ENCODE assay signal across 24 mouse cellular contexts in the genomic region with DNA sequence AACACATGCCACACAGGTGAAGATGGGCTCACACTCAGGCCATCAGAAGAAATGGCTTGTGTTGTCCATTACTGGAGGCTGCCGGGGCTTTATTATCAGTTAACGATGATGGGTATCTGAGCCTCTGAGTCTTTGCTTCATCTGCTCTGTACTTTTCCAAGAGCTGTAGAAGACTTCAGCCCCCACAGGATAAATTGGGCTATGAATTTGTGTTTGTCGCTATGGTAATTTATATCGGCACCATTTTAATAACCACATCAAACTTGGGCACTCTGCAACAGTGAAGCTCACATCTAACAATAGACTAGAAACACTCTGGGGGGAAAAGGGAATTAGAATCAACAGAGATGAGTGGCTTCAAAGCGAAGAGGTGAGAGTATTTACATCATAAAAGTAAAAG.
A peak's percentile ranks its signal among the peaks of the same experiment; 100 is the strongest.
DNase-seq lines count a peak whose midpoint lies in the region; ATAC-seq and TF ChIP-seq lines count a peak whose summit lies in the region.
"Had no signal": no experiment of that assay in that cellular context is flagged by ENCODE, and none has a peak within 500 bp of the region (broad histone marks: within the 10 kb centered on the region; RNA-seq: fewer than 3 reads in every experiment).

No protein-coding gene starts in this region.

- H3K27ac ChIP-seq in cortical plate, adult 2 months (ENCODE audit: insufficient read depth, low read length) = peak overlapping the region; percentile 95
- no peak overlapping the region for H3K27ac ChIP-seq in hindbrain, embryonic 14.5 days
- H3K27ac ChIP-seq: embryonic facial prominence, embryonic 13.5 days; embryonic facial prominence, embryonic 15.5 days; forebrain, embryonic 10.5 days; forebrain, embryonic 12.5 days had no signal

- no peaks in the 10 kb centered on the region for H3K9me3 ChIP-seq in hindbrain, embryonic 14.5 days (ENCODE audit: control insufficient read depth, low read length)
- H3K9me3 ChIP-seq: embryonic facial prominence, embryonic 13.5 days; embryonic facial prominence, embryonic 15.5 days; forebrain, embryonic 10.5 days; forebrain, embryonic 12.5 days had no signal

- peak; percentile 39 for DNase-seq in heart, adult 11 months
- DNase-seq in heart, postnatal 14 days = no peak
- peak; percentile 21 for DNase-seq in layer of hippocampus, adult 9-11 months
- DNase-seq in layer of hippocampus, postnatal 36 days = no peak
- DNase-seq in left cerebral cortex, postnatal 14 days (ENCODE audit: low spot score in 2 of 2) = peak; percentile 35 to 68
- DNase-seq in left cerebral cortex, postnatal 4 days = no peak
- no peak for DNase-seq in hindbrain, embryonic 14.5 days (ENCODE audit: low spot score)
- DNase-seq: adrenal gland, adult 2 months; adrenal gland, postnatal 10 days; adrenal gland, postnatal 25 days; cerebellum, adult 11-12 months; cerebellum, adult 2 months; cerebellum, adult 9-10 months; cerebellum, postnatal 10 days; cerebellum, postnatal 25 days; embryo, embryonic 11 days had no signal

- no peak overlapping the region for H3K4me2 ChIP-seq in hindbrain, embryonic 14.5 days (replicated peaks)
- H3K4me2 ChIP-seq: embryonic facial prominence, embryonic 13.5 days; embryonic facial prominence, embryonic 15.5 days; forebrain, embryonic 12.5 days had no signal

- no peak overlapping the region for H3K9ac ChIP-seq in hindbrain, embryonic 14.5 days
- H3K9ac ChIP-seq: embryonic facial prominence, embryonic 13.5 days; embryonic facial prominence, embryonic 15.5 days; forebrain, embryonic 12.5 days had no signal

- no peak overlapping the region for H3K4me3 ChIP-seq in cortical plate, adult 2 months (ENCODE audit: insufficient read depth, low read length)
- H3K4me3 ChIP-seq in hindbrain, embryonic 14.5 days (replicated peaks; ENCODE audit: low read length) = no peak overlapping the region
- H3K4me3 ChIP-seq: embryonic facial prominence, embryonic 13.5 days; embryonic facial prominence, embryonic 15.5 days; erythroblast, embryonic 14.5 days; forebrain, embryonic 10.5 days; forebrain, embryonic 12.5 days had no signal

- TF ChIP-seq POLR2A in cortical plate, adult 2 months (IDR thresholded peaks at IDR 0.05; ENCODE audit: extremely low read depth, insufficient read depth, low read length) = no peak

- intact Hi-C loops in heart, postnatal 14 days (cut with DNase I) = no loop called here
- intact Hi-C loops in left cerebral cortex, postnatal 14 days (cut with DNase I) = no loop called here
- intact Hi-C loops in left cerebral cortex, postnatal 4 days (cut with DNase I) = no loop called here

- WGBS in hindbrain, embryonic 14.5 days = 90% methylated on average over 5 of the region's 5 CpGs

- peaks cover 7% of the 10 kb centered on the region for H3K4me1 ChIP-seq in cortical plate, adult 2 months (ENCODE audit: control insufficient read depth, insufficient read depth, low read length)
- no peaks in the 10 kb centered on the region for H3K4me1 ChIP-seq in hindbrain, embryonic 14.5 days (replicated peaks; ENCODE audit: control insufficient read depth, insufficient read depth, low read length)
- H3K4me1 ChIP-seq: embryonic facial prominence, embryonic 13.5 days; embryonic facial prominence, embryonic 15.5 days; forebrain, embryonic 10.5 days; forebrain, embryonic 12.5 days had no signal

- no peaks in the 10 kb centered on the region for H3K36me3 ChIP-seq in hindbrain, embryonic 14.5 days (replicated peaks; ENCODE audit: control insufficient read depth, insufficient read depth)
- H3K36me3 ChIP-seq: embryonic facial prominence, embryonic 13.5 days; embryonic facial prominence, embryonic 15.5 days; forebrain, embryonic 10.5 days; forebrain, embryonic 12.5 days had no signal

- H3K27me3 ChIP-seq in hindbrain, embryonic 14.5 days (ENCODE audit: control insufficient read depth, insufficient read depth, low read length) = no peaks in the 10 kb centered on the region
- H3K27me3 ChIP-seq: embryonic facial prominence, embryonic 13.5 days; embryonic facial prominence, embryonic 15.5 days; forebrain, embryonic 12.5 days had no signal

- no peak for TF ChIP-seq CTCF in cortical plate, adult 2 months (IDR thresholded peaks at IDR 0.05; ENCODE audit: extremely low read depth, insufficient read depth, low read length)

- no peak for ATAC-seq in hindbrain, embryonic 14.5 days (ENCODE audit: low FRiP score)
- ATAC-seq: forebrain, embryonic 14.5 days; forebrain, embryonic 16.5 days had no signal

Comparison
In these comparisons a context has a peak if more than half of its experiments do, and no peak if none do; other contexts are left out.
1. DNase-seq: peak in heart, adult 11 months (single experiment), layer of hippocampus, adult 9-11 months (single experiment) and left cerebral cortex, postnatal 14 days (2 of 2); none in heart, postnatal 14 days (0 of 2), layer of hippocampus, postnatal 36 days (0 of 2), left cerebral cortex, postnatal 4 days (single experiment) and hindbrain, embryonic 14.5 days (single experiment).